Mouse (Mus musculus): ENCODE measurements around the gene Rbms3.

GRCm38 (mm10) chr9:117566293-117566692 lies 63.4 kb downstream of the Rbms3 start:
- TF ChIP-seq CTCF (IDR thresholded peaks at IDR 0.05; ENCODE audit: control insufficient read depth, insufficient read depth, low read length) (no peak), POLR2A (IDR thresholded peaks at IDR 0.05; ENCODE audit: borderline replicate concordance, control insufficient read depth, low read depth, low read length) (no peak)

Measured in bone marrow, adult 2 months (tissue).